ENCODE assay signal across 9 mouse cellular contexts in genomic region chr3:122985183-122985944, GRCm38 (mm10). TPM values are rescaled to one million over a fixed set of nuclear protein-coding genes. Genes with fewer than 3 reads are reported as not detected.
DNase-seq lines count a peak whose midpoint lies in the region; ATAC-seq and TF ChIP-seq lines count a peak whose summit lies in the region.
"Had no signal": no experiment of that assay in that cellular context is flagged by ENCODE, and none has a peak within 500 bp of the region (broad histone marks: within the 10 kb centered on the region; RNA-seq: fewer than 3 reads in every experiment).

No protein-coding gene starts in this region.

- no peak for ATAC-seq in limb, embryonic 11.5 days (ENCODE audit: insufficient number of reproducible peaks, low FRiP score, low TSS enrichment, low read depth)

- H3K36me3 ChIP-seq in limb, embryonic 11.5 days (ENCODE audit: control insufficient read depth, insufficient read depth, low read length) = no peaks in the 10 kb centered on the region
- no peaks in the 10 kb centered on the region for H3K36me3 ChIP-seq in small intestine, adult 2 months (ENCODE audit: control insufficient read depth, insufficient read depth, low read length)

- TF ChIP-seq CTCF in small intestine, adult 2 months (IDR thresholded peaks at IDR 0.05; ENCODE audit: extremely low read depth, insufficient read length, insufficient replicate concordance, low read depth, low read length) = no peak

- DNase-seq in cerebellum, adult 9-11 months = peak; percentile 38
- no peak for DNase-seq in cerebellum, postnatal 25 days
- peak; percentile 5 for DNase-seq in thymus, postnatal 25 days
- no peak for DNase-seq in thymus, adult 18-20 months
- DNase-seq in limb, embryonic 11.5 days (ENCODE audit: low spot score) = peak; percentile 59
- DNase-seq in left cerebral cortex, adult 8-10 months (ENCODE audit: low spot score in 2 of 2) = no peak
- no peak for DNase-seq in gastrocnemius, postnatal 10 days

- H3K9ac ChIP-seq in limb, embryonic 11.5 days (ENCODE audit: low read length) = peak overlapping the region; percentile 97

- H3K4me2 ChIP-seq in limb, embryonic 11.5 days (ENCODE audit: low read depth, severe bottlenecking) = peak overlapping the region; percentile 68

- no peak for TF ChIP-seq POLR2A in small intestine, adult 2 months (IDR thresholded peaks at IDR 0.05; ENCODE audit: low read depth, low read length)

- peaks cover 3% of the 10 kb centered on the region; the same call in 1 of the 2 replicates for H3K4me1 ChIP-seq in limb, embryonic 11.5 days (ENCODE audit: control insufficient read depth, insufficient read depth, low read length)
- H3K4me1 ChIP-seq in small intestine, adult 2 months (ENCODE audit: control insufficient read depth, insufficient read depth, insufficient read length, low read length) = no peaks in the 10 kb centered on the region; the same call in 1 of the 2 replicates

- H3K27me3 ChIP-seq in limb, embryonic 11.5 days (ENCODE audit: control insufficient read depth, insufficient read depth, low read length) = no peaks in the 10 kb centered on the region
- H3K27me3 ChIP-seq in small intestine, adult 2 months (ENCODE audit: control insufficient read depth, insufficient read depth, low read length) = no peaks in the 10 kb centered on the region
- H3K27me3 ChIP-seq: CH12.LX had no signal

- WGBS in limb, embryonic 11.5 days = 17% methylated on average over 13 of the region's 13 CpGs
- 23% methylated on average over 13 of the region's 13 CpGs for WGBS in small intestine, adult 2 months

- H3K4me3 ChIP-seq in limb, embryonic 11.5 days (ENCODE audit: low read depth, low read length) = peak overlapping the region; percentile 76
- peak overlapping the region; percentile 69; the same call in 1 of the 2 replicates for H3K4me3 ChIP-seq in small intestine, adult 2 months (ENCODE audit: low read depth, low read length)

- no peaks in the 10 kb centered on the region for H3K9me3 ChIP-seq in limb, embryonic 11.5 days (ENCODE audit: control insufficient read depth, low read length)

- H3K27ac ChIP-seq in limb, embryonic 11.5 days (replicated peaks; ENCODE audit: low read depth, low read length) = peak overlapping the region; percentile 93
- H3K27ac ChIP-seq in small intestine, adult 2 months (ENCODE audit: insufficient read depth, low read depth, low read length) = peak overlapping the region; percentile 62; the same call in 1 of the 2 replicates

RNA-seq across cellular contexts. Expression of gene Usp53, which starts 1.1 kb away (rescaled TPM):
- polyA plus RNA-seq in limb, embryonic 11.5 days (2014; fragmentation: Nextera tagmentation; extraction: Ambion mirVana) = 5.7 and 6.5 TPM in 2 replicates
- polyA plus RNA-seq in small intestine, adult 2 months (2012; rRNA removed) = 0.70 and 1.3 TPM in 2 replicates
- 10 to 100 TPM; 25.4 to 31.4 (median 27.0) TPM for total RNA-seq in left cerebral cortex, adult 8-10 months (2022)
- 10 to 100 TPM in 1 of 2 experiments, 1 to 10 TPM in 1; 9.6 to 12.1 TPM for total RNA-seq in gastrocnemius, postnatal 10 days (2021)

RNA-seq across cellular contexts. Expression of gene Myoz2, which starts 49.5 kb away (rescaled TPM):
- polyA plus RNA-seq in limb, embryonic 11.5 days (2014; fragmentation: Nextera tagmentation; extraction: Ambion mirVana) = 0.64 and 1.0 TPM in 2 replicates
- polyA plus RNA-seq in small intestine, adult 2 months (2012; rRNA removed) = not detected in 2 replicates
- total RNA-seq in left cerebral cortex, adult 8-10 months (2022) = 1 to 10 TPM in 2 of 4 experiments, under 1 TPM in 2; 0.53 to 1.6 (median 1.2) TPM
- 100 to 1,000 TPM; 268 to 314 TPM for total RNA-seq in gastrocnemius, postnatal 10 days (2021)
- total RNA-seq: CH12.LX had no signal

Comparison
In these comparisons a context has a peak if more than half of its experiments do, and no peak if none do; other contexts are left out.
1. DNase-seq: peak in cerebellum, adult 9-11 months (single experiment), thymus, postnatal 25 days (single experiment) and limb, embryonic 11.5 days (single experiment); none in cerebellum, postnatal 25 days (0 of 2), thymus, adult 18-20 months (0 of 2), left cerebral cortex, adult 8-10 months (0 of 2) and gastrocnemius, postnatal 10 days (single experiment).
2. RNA of gene Myoz2, which starts 49.5 kb away (total RNA-seq): 268 to 314 TPM in gastrocnemius, postnatal 10 days; 0.53 to 1.6 TPM in left cerebral cortex, adult 8-10 months; every median in the first group is over 100 times any median in the second.